Mouse (Mus musculus) 3T3-L1 (cell line): ENCODE data around the gene Pde8b.

Experiments used
- DNase-seq: peaks from one replicate; pipeline ENCODE4 v3.0.0-alpha.2; 2015; ENCODE audit warnings: low read depth, low spot score

The Pde8b gene

GRCm38 (mm10) chr13:95030828-95031227 lies 219.3 kb downstream of the Pde8b start:
- no peak for DNase-seq

- DNase-seq: no peak
Measured at GRCm38 (mm10) chr13:95020216-95020615, 229.9 kb downstream of the Pde8b start.

GRCm38 (mm10) chr13:95019345-95019744 lies 230.8 kb downstream of the Pde8b start:
- no peak for DNase-seq

GRCm38 (mm10) chr13:95017916-95018315 lies 232.2 kb downstream of the Pde8b start:
- peak; percentile 56 for DNase-seq

- no peak for DNase-seq
Measured at GRCm38 (mm10) chr13:95017278-95017677, 232.9 kb downstream of the Pde8b start.

- no peak for DNase-seq
Measured at GRCm38 (mm10) chr13:95011546-95012257, 238.4 kb downstream of the Pde8b start.

- DNase-seq: no peak
Measured at GRCm38 (mm10) chr13:95009261-95009660, 240.9 kb downstream of the Pde8b start.

- DNase-seq: no peak
Measured at GRCm38 (mm10) chr13:95007281-95007680, 242.9 kb downstream of the Pde8b start.

GRCm38 (mm10) chr13:94990516-94990915 lies 259.6 kb downstream of the Pde8b start:
- no peak for DNase-seq

GRCm38 (mm10) chr13:94979081-94979480 lies 271.1 kb downstream of the Pde8b start:
- no peak for DNase-seq

- DNase-seq: peak; percentile 85
Measured at GRCm38 (mm10) chr13:94976219-94977186, 273.6 kb downstream of the Pde8b start, which contains the start of gene Wdr41. Gene Wdr41 (plus strand): TSS chr13:94976344.

- no peak for DNase-seq
Measured at GRCm38 (mm10) chr13:94975828-94976218, 274.3 kb downstream of the Pde8b start.
